Mouse (Mus musculus) heart, embryonic 11.5 days (tissue): Measurements from ENCODE around the gene Dock9. TPM values are rescaled to one million over a fixed set of nuclear protein-coding genes. Genes with fewer than 3 reads are reported as not detected.

ENCODE experiments used
- ATAC-seq: fragments of 200-750 bp; cut with Nextera tagmentation; replicated peaks from 2 replicates; pipeline ENCODE4 v1.8.0; 2017; ENCODE audit warnings: moderate library complexity; ENCODE audit not compliant: insufficient number of reproducible peaks, low FRiP score, low TSS enrichment
- H3K27ac ChIP-seq: fragments of 300-500 bp; sonication (generic); 2 replicates; pipeline ENCODE4 v1.5.1; 2014; ENCODE audit warnings: mild to moderate bottlenecking, low read depth, low read length
- H3K27me3 ChIP-seq: fragments of 300-500 bp; sonication (generic); 2 replicates; pipeline ENCODE4 v1.6.1; 2014; ENCODE audit warnings: mild to moderate bottlenecking, low read length, mixed read lengths; ENCODE audit not compliant: control insufficient read depth, insufficient read depth
- H3K36me3 ChIP-seq: fragments of 300-500 bp; sonication (generic); 2 replicates; pipeline ENCODE4 v1.6.1; 2014; ENCODE audit warnings: mild to moderate bottlenecking, low read length, moderate library complexity, mixed read lengths; ENCODE audit not compliant: control insufficient read depth, insufficient read depth
- H3K4me1 ChIP-seq: fragments of 300-500 bp; sonication (generic); 2 replicates; pipeline ENCODE4 v1.6.1; 2014; ENCODE audit warnings: low read length; ENCODE audit not compliant: control insufficient read depth, insufficient read depth
- H3K4me2 ChIP-seq: fragments of 300-500 bp; sonication (generic); 2 replicates; pipeline ENCODE4 v1.6.1; 2014; ENCODE audit warnings: mild to moderate bottlenecking, moderate library complexity
- H3K4me3 ChIP-seq: fragments of 300-500 bp; sonication (generic); 2 replicates; pipeline ENCODE4 v1.5.1; 2014; ENCODE audit warnings: low read depth, low read length
- H3K9ac ChIP-seq: fragments of 300-500 bp; sonication (generic); 2 replicates; pipeline ENCODE4 v1.6.1; 2014; ENCODE audit warnings: mild to moderate bottlenecking, low read depth, low read length, moderate library complexity
- H3K9me3 ChIP-seq: fragments of 300-500 bp; sonication (generic); replicated peaks from 2 replicates; pipeline ENCODE4 v1.6.1; 2016; ENCODE audit warnings: low read length; ENCODE audit not compliant: control insufficient read depth
- WGBS: fragments of 180-500 bp; shearing (Covaris S2); extraction: QIAGEN DNeasy Blood & Tissue Kit; methylation state at CpG from one replicate; pipeline ENCODE4 v1.1.7; 2014; ENCODE audit not compliant: insufficient replicate concordance; 5-methylcytosine and 5-hydroxymethylcytosine counted together
- polyA plus RNA-seq: library from polyadenylated mRNA; unstranded; fragments of >200 nt; fragmentation: Nextera tagmentation; extraction: Ambion mirVana; gene quantifications from 2 replicates; pipeline ENCODE4 v1.2.1, GENCODE M21; 2014

Gene Dock9
- polyA plus RNA-seq, 1 experiment from 2014 or later, result 6.7 TPM

DNA sequence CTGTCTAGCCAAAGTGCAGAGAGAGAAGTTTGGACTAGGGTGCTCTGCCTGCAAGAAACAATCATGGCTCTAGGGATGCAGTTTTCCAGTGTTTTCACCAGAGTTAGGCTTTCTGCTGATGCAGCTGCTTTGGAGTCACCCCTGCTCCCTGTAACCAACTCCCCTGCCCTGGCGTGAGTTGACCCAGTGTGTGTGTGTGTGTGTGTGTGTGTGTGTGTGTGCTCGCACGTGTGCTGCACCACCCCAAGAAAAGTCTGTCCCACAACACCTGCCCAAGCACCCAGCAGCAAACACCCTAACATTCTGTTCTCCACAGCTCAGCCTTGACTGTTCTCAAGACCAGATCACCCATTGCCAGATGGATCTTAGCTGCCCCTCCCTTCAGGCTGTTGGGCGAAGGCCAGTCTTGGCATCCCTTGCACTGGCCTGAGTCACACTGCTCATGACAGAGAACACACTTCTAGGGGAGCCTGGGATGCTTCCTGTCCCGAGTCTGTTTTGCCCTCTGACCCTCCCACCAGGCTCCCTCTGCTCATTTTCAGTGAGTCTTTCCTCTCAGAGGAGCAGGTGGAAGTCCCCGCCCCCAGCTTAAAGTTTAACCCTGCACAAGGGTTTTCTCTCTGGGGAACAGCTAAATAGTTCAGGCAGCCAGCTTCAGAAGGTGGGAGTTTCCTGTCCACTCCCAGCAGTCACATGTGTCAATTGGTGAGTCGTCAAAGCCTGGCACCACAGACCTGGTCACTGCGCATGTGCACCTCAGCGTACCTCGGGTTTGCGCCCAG, 26.9 kb upstream of the Dock9 start:
- Histone ChIP-seq H3K9ac (no peak overlapping the region), H3K9me3 (no peaks in the 10 kb centered on the region), H3K27me3 (no peaks in the 10 kb centered on the region), H3K4me2 (no peak overlapping the region), H3K27ac (no peak overlapping the region), H3K36me3 (no peaks in the 10 kb centered on the region), H3K4me3 (no peak overlapping the region), H3K4me1 (no peaks in the 10 kb centered on the region)
- 69% methylated on average over 11 of the region's 11 CpGs for WGBS
- peak; percentile 42; the same call in 1 of the 2 replicates for ATAC-seq

DNA sequence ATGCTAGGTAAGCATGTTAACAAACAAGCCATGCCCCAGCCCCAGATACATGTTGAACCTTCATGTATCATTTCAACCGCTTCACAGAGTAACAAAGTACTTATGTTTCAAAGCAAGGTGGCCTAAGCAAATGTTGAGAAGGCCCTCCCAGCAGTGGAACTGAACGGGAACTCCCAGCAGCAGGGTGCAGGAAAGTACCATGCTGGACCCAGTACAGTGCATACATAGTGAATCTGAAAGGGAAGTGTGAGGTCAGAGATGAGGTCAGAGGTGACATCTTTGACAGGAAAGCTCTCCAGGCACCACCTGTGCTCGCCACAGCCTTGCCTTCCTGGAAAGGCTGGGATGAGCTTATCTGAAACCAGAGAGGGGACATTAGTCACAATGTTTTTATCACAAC, 25.4 kb upstream of the Dock9 start:
- WGBS, result 49% methylated on average over 3 of the region's 3 CpGs
- H3K27ac ChIP-seq, result no peak overlapping the region
- no peak for ATAC-seq
- no peaks in the 10 kb centered on the region for H3K27me3 ChIP-seq
- H3K9ac ChIP-seq, result no peak overlapping the region
- H3K4me1 ChIP-seq, result no peaks in the 10 kb centered on the region
- H3K4me2 ChIP-seq, result no peak overlapping the region
- H3K4me3 ChIP-seq, result no peak overlapping the region
- H3K9me3 ChIP-seq, result no peaks in the 10 kb centered on the region
- no peaks in the 10 kb centered on the region for H3K36me3 ChIP-seq

DNA sequence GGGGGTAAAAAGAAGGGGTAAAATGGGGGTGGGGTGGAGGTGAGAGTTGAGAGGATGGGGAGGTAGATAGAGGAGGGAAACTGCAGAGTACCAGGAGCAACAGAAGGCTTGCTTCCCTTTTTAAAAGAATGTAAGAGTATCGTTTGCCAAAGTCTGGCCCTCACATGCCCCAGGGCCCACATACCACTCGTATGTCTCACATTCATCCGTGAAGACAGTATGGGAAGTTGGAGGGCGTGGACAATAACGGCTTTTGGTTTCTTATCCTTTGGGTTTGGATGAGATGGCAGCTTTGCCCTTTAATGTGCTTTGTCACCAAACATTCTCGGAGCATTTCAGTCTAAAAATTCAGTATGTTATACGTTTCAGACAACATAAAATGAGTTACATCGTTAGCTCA, 24.9 kb upstream of the Dock9 start:
- H3K27me3 ChIP-seq, result no peaks in the 10 kb centered on the region
- H3K36me3 ChIP-seq, result no peaks in the 10 kb centered on the region
- H3K4me1 ChIP-seq, result no peaks in the 10 kb centered on the region
- ATAC-seq, result no peak
- H3K4me2 ChIP-seq, result no peak overlapping the region
- H3K9me3 ChIP-seq, result no peaks in the 10 kb centered on the region
- no peak overlapping the region for H3K9ac ChIP-seq
- 75% methylated on average over 8 of the region's 8 CpGs for WGBS
- no peak overlapping the region for H3K4me3 ChIP-seq
- H3K27ac ChIP-seq, result no peak overlapping the region

DNA sequence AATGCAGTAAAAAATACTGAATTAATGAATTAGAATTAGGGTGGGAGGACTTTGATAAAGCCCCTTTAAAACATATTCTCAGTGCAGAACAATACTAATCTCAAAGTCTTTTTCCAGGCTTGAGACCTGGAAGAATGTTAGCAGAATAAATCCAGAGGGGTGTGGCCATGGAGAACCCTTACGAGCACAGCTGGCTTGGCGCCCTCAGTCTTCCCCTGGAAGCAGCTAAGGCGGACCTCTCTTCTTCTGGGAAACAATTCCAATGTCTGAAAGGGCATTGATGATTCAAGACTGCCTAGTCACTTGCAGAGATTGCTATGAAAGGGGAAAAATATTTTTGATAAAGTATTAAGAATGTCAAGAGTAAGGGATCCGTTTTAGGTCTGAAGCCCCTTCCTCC, 9.2 kb upstream of the Dock9 start:
- H3K9ac ChIP-seq, result no peak overlapping the region
- H3K27me3 ChIP-seq, result no peaks in the 10 kb centered on the region
- no peak overlapping the region for H3K27ac ChIP-seq
- ATAC-seq, result no peak
- no peak overlapping the region for H3K4me2 ChIP-seq
- no peaks in the 10 kb centered on the region for H3K4me1 ChIP-seq
- no peak overlapping the region for H3K4me3 ChIP-seq
- H3K9me3 ChIP-seq, result no peaks in the 10 kb centered on the region
- whole genome bisulfite sequencing, result 58% methylated on average over 4 of the region's 4 CpGs
- H3K36me3 ChIP-seq, result no peaks in the 10 kb centered on the region

DNA sequence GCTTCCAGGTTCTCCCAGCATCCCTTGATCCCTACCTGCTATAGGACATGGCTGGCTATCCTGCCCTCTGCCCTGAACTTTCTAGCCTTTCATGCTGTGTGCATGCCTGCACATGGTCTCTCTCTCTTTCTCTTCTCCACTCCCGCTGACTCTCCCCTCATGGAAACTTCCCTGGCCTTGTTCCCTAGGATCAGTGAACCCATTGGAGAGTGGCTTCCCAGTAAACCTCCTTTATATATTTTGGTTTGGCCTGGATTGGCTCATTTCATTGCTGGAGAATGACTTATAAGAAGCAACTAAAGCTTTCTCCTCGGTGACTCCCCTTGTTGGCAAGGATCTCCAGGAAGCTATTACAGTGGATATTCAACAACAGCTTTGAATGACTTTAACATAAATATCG, 8.7 kb upstream of the Dock9 start:
- Histone ChIP-seq H3K9me3 (no peaks in the 10 kb centered on the region), H3K9ac (no peak overlapping the region), H3K36me3 (no peaks in the 10 kb centered on the region), H3K4me1 (no peaks in the 10 kb centered on the region), H3K27me3 (no peaks in the 10 kb centered on the region), H3K4me2 (no peak overlapping the region), H3K4me3 (no peak overlapping the region), H3K27ac (no peak overlapping the region)
- no peak for ATAC-seq
- 71% methylated on average over 3 of the region's 3 CpGs for WGBS

DNA sequence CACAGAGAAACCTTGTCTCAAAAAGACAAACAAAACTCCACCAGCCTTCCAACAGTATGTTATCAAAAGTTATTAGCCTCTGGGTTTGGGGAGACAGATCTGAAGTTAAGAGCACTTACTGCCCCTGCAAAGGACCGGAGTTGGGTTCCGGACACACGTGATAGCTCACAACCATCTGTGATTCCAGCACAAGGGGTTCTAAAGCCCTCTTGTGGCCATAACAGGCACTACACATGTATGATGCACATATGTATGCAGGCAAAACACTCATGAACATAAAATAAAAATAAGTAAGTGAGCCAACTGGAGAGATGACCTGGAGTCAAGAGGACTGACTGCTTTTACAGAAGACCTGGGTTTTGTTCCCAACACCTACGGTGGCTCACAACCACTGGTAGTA, 6.8 kb upstream of the Dock9 start:
- WGBS, result 83% methylated on average over 4 of the region's 4 CpGs
- Histone ChIP-seq H3K27ac (no peak overlapping the region), H3K9ac (no peak overlapping the region), H3K9me3 (no peaks in the 10 kb centered on the region), H3K4me1 (no peaks in the 10 kb centered on the region), H3K4me3 (no peak overlapping the region), H3K4me2 (no peak overlapping the region), H3K27me3 (no peaks in the 10 kb centered on the region), H3K36me3 (no peaks in the 10 kb centered on the region)
- ATAC-seq, result no peak

DNA sequence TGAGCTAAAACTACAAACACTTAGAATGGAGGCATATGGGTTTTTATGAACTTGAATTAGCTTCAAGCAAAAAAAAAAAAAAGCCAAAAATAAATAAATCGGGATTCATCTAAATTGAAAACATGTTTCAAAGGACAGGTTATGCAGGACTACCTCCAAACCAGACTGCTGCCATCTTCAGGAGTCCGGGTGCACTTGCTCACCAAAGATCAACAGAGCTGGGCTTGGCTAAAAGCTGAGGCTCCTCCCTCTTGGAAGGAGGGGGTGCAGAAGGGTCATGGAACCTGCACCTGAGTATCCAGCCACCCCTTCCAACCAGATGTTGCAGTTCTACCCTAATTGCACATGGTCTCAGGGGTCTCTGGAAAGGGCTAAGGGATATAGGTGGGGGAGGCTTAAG, 3.3 kb upstream of the Dock9 start:
- H3K4me2 ChIP-seq, result no peak overlapping the region
- ATAC-seq, result no peak
- H3K36me3 ChIP-seq, result no peaks in the 10 kb centered on the region
- 0 out of 2 replicates have a peak, but pooled peaks cover 2% of the 10 kb centered on the region for H3K4me1 ChIP-seq
- H3K9me3 ChIP-seq, result no peaks in the 10 kb centered on the region
- 17% methylated on average over 2 of the region's 2 CpGs for WGBS
- H3K4me3 ChIP-seq, result no peak overlapping the region
- no peak overlapping the region for H3K9ac ChIP-seq
- H3K27me3 ChIP-seq, result 0 out of 2 replicates have a peak, but pooled peaks cover 3% of the 10 kb centered on the region
- H3K27ac ChIP-seq, result no peak overlapping the region

DNA sequence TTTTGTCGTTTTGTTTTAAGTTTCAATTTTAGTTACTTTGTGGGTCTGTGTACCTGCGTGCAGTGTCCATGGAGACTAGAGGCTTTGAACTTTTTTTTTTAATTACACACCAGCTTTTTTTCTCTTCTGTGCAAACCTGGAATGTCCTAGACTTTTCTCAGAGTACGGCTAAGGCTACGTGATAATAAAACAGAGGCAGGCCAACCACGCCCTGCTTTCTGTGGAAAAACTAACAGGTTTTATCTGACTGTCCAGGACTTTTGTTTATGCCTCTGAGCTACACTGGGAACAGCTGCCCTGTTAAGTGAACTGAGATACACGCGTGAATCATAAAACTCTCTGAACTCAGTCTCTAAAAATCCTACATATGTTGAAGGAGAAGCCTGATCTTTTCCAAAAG, 1.5 kb upstream of the Dock9 start:
- ATAC-seq, result no peak
- Histone ChIP-seq H3K9me3 (no peaks in the 10 kb centered on the region), H3K36me3 (no peaks in the 10 kb centered on the region), H3K4me2 (peak overlapping the region; percentile 97), H3K4me1 (peaks cover 3% of the 10 kb centered on the region; the same call in 1 of the 2 replicates), H3K27ac (no peak overlapping the region), H3K9ac (no peak overlapping the region), H3K4me3 (no peak overlapping the region), H3K27me3 (peaks cover 6% of the 10 kb centered on the region; the same call in 1 of the 2 replicates)
- 54% methylated on average over 7 of the region's 7 CpGs for WGBS

DNA sequence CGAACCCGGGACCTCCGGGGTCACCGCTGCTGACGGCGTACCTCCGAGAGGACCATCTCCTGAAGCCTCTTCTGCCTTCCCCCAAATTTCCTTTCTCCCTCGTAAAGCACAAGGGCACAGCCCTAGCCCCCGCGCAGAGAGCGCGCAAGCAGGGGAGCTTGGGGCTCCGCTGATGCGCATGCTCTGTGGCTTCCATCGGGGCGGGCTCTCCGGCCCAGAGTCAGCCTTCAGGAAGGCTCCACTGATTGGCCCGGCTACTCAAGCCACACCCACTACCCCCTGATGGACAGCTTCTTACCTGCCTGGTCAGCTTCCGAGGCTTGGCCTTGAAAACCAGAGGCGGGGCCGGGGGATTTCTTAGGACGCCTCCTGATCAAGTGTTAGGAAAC, 768 bp upstream of the Dock9 start:
- Histone ChIP-seq H3K9me3 (no peaks in the 10 kb centered on the region), H3K27me3 (peaks cover 6% of the 10 kb centered on the region; the same call in 1 of the 2 replicates), H3K4me3 (peak overlapping the region; percentile 82), H3K9ac (peak overlapping the region; percentile 79), H3K27ac (peak overlapping the region; percentile 91), H3K36me3 (no peaks in the 10 kb centered on the region), H3K4me2 (peak overlapping the region; percentile 97), H3K4me1 (peaks cover 7% of the 10 kb centered on the region)
- under 1% methylated on average over 22 of the region's 22 CpGs for WGBS
- peak; percentile 92 for ATAC-seq
